Mouse (Mus musculus) thymus, adult 18-20 months (tissue): ENCODE measurements around the gene Xylt1.

ENCODE experiments used
- DNase-seq, 2 experiments: peaks; one replicate each; pipeline ENCODE4 v3.0.0; 2022; ENCODE audit warnings: mixed read lengths in 2 of 2

Gene Xylt1

DNA sequence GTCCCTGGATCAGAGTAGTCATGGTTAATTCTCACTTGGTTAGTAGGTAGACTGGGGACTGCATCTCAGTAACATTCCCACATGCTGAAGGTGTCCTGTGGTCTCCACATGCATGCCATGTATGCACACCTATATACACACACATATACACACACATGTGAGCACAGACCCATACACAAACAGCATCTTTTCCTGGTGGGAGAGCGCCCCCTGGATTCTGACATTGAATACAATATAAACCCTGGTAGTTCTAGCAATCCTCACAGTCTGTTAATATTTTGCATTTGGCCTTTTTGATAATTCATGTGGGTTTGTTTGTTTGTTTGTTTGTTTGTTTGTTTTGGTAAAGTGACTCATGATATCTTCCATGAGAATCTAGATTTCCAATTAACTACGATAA, 242.0 kb downstream of the Xylt1 start:
- peak in 1 of 2 experiments; percentile 27 for DNase-seq

DNA sequence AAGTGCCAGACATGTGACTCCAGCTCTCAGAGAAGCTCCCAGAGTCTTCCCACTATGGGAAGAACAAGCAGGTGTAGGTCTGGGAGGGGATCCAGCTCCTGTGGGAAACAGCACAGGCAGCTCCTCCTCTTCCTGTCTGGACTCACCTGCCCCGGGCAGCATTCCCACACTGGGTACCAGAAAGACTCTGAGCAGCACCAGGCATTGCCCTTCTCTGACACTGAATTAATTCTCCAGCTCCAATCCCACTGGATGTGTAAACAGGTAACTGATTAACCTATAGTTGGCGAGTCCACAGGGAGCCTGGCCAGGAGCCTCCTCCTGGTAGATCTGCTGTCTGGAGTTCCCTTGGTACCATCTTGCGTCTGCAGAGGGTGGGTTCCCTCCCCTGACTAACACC, 248.0 kb downstream of the Xylt1 start:
- DNase-seq, result no peak

DNA sequence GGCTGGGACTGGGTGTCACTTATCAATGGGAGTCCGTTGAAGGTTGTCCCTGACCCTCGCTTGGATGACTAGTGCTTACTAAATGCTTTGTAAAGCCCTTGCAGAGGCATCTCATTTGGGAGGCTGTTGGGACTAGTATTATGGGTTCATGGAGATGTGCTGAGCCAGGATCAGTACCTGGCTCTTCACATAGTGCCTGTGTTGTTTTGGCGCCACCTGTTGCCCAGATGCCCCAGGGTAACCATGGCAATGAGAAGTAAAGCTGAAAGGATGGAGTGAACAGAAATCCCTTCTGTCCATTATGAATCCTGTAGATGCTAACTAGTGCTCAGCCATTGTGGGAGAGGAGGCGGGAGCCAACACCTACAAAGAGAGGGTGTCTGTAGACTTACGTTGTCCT, 249.9 kb downstream of the Xylt1 start:
- DNase-seq, result no peak

DNA sequence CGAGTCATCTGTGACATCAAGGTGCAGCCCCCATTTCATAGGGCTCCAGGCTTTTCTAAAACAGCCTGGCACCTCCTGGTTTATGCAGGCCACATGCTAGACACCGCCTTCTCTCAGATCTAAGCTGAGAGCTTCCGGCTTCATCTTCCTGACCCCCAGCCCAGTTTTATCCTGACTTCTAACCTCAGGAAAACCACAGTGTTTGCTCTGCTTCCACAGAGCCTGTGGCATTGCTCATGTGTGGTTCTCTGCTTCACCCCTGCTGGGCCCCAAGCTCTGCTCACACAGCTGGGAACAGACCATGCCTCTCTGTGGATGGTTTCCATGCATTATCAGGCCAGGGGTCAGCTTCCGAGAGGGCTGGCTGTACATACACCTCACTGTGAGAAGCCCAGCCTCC, 254.8 kb downstream of the Xylt1 start:
- DNase-seq, result no peak

DNA sequence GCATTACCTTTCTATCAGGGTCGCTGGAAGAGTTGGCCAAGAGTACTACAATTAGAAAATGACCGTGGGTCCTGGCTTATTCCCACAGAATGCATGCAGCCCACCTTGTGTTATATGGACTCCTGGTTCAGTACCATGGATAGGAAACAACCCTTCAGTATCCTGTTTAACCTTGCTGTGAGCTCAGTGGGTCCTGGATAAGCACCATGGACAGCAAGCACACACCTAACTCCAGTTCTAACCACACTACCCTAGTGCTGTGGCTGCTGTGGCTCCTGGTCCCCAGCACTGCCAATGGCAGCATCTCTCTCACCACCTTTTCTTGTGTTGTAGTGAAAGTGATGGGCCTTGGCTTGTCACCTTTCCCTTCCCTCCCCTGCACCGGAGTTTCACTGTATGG, 255.9 kb downstream of the Xylt1 start:
- DNase-seq, result no peak

DNA sequence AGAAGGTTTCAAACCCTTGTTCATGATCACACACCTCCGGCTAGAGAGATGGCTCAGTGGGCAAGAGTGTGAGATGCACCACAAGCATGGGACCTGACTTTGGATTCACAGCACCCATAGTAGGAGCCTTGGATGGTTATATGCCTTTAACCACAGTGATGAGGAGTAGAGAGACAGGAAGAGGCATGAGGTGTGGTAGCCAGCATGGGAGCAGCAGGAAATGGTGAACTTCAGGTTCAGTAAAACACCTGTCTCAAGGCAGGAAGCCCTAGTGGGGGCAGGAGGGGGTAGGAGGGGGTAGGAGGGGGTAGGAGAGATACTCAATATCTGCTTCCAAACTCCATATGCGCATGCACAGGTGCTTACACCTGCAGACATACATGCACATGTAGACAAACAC, 257.2 kb downstream of the Xylt1 start:
- no peak for DNase-seq

DNA sequence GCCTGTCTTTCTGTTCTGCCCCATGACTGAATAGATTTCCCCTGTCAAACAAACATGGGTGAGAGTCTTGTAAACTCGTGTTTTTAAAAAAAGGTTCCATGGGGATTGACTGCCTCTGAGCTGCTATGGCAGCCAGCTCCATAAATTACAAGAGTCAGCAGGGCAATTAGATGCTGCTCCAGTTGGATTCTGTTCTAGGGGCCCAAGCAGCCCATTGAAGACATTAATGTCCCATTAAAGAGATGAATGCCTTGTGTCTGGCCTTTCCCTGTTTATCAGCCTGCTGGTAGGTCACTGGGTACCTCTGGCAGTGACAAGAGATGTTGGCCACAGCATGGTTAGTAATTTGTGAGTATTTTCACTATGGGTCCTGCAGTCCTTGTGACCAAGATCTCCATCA, 271.9 kb downstream of the Xylt1 start:
- no peak for DNase-seq

DNA sequence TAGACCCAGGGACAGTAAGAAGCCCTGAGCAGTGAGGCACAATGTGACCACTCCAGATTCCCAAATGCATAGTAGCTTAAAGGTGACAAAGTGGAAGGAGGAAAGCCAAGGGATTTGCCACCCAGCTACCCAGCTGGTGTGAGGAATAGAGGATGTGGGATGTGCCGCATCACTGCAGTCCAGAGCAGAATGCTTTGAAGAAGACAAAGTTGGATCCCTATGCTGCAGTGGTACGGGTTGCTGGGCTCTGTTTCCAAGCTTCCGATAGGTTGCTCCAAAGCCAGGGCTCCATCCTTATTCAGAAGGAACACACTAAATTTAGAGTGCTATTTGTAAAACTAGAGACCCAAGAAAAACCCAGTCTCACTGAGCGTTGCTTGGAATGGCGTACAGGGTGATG, 275.0 kb downstream of the Xylt1 start:
- no peak for DNase-seq

DNA sequence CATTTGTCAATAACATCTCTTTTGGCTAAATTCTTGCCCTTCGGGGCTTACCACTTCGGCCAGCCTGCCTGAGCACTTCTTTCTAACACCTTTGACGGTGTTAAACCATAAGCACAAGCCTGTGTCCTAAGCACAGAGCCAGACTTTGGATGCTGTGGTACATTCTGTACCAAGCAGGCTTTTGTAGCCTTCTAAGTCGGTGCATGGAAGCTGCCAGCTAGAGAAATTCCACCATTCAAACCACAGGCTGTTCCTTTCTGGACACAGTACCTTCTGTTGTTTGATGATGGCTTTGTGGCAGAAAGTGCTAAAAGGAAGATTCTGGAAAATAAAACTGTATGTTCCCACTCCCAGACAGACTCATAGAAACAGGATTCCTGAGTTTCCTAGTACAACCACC, 277.4 kb downstream of the Xylt1 start:
- no peak for DNase-seq

DNA sequence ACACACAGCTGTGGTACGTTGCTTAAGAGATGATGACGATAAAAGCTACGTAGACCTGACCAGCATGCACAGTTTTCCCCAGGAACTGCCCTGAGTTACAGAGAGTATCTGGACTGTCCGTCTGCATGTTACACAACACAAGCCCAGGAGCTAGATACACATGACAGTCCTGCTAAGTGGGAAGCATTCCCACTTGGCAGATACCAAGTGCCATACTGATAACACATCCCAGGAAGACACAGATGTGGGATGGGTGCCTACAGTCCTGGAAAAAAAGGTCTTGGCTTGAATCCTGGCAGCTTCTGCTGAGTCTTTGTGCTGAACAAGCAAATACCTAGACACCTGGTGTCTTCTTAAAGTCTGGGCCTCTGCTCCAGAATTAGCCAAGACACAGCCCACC, 278.0 kb downstream of the Xylt1 start:
- no peak for DNase-seq

DNA sequence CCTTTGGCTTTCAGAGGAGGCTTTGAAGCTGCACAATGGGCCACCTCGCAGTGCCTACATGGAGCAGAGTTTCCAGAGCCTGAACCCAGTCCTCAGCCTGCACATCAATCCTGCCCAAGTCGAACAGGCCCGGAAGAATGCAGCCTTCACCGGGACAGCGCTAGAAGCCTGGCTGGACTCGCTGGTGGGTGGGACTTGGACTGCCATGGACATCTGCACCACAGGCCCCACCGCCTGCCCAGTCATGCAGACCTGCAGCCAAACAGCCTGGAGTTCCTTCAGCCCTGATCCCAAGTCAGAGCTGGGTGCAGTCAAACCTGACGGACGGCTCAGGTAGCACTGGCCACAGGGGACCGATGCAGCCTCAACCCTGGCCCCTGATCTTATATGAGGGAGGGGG, 286.5 kb downstream of the Xylt1 start:
- no peak for DNase-seq

DNA sequence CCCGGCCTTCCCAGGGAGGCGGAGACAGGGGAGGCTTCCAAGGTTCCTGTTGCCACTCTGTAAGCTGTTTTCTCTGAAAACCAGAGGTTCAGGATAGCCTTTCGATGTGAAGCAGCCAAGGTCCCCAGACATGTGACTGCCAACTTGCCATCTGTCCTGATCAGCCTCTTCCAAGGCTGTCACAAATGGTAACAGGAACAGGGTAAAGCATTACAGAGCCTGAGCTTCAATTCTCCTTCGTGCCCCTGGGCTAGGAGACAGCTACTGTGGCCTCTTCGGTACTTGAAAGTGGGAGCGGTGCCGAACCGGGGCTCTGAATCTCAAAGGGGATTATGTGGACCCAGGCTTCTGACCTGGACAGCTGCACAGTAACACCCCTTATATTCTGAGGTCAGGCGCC, 287.4 kb downstream of the Xylt1 start:
- no peak for DNase-seq

DNA sequence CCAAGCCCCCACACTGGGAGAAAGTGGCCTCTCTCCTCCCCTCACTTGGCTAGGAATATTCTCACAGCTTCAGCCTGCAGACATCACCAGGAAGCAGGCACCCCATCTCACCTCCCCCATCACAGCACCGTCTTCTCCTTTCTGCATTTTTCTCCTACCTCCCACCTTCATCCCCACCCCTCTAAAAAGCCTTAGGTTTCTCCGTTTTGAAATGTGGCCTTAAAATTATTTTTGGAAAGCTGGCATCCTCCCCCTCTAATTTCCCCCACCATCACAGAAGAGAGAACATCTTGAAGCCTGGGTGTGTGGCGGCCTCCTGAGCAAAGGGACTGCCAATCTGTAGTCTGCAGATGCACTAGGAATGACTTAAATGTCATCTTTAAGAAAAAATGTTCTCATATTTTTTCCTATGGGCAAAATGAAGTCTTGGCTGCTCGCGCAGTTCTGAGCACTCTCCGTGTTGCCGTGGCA, 291.4 kb downstream of the Xylt1 start:
- no peak for DNase-seq

DNA sequence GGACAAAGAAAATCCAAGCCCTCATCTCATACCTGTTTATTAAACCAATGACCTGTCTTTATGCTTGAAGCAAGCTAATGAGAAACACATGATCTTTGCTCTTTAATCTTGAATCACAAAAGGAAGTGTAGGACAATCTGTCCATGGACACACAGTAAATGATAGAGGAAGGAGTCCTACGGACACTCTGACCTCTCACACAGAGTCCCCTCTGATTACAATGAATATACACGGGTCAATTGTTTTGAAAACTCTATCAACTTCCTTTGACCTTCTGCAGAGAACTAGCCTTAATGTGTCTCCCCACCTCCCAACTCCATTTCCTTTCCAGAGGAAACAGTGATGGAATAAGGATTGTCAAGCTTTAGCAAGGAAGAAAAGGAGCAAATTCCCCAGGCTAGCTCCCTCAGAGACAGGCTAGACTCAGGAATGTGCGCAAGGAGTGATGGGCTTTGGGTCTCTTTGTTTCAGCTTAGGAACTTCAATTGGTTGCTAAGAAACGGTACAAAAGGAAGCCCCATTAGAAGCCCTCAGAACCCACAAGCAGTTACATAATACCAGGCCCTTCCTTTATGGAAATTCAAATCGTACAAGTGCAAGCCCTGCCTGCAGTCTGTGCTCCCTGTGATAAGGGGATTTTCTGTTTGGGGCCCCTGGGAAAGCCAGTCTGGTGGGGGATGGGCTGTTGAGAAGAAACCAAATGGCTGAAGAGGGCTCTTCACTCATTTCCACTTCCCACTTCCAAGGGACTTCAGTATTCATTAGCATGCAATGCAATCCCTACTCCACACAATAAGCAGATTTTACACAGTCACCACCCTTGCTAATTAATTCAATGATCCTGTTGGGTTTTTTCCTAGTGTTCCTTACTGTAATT, 305.6 kb downstream of the Xylt1 start:
- no peak for DNase-seq

DNA sequence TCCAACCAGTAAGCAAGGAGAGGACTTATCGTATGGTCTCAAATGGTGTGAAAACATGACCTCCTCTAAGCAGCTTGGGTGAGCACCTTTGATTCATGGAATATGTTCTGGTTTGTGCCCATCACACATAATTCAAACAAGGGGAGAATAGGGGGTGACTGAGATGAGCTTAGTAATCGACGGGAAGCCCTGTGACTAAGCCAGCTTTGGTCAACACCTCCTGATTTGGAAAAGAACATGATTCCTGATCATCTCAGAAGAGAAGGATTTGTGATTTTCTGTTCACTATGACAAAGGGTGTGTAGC, 306.2 kb downstream of the Xylt1 start:
- no peak for DNase-seq

DNA sequence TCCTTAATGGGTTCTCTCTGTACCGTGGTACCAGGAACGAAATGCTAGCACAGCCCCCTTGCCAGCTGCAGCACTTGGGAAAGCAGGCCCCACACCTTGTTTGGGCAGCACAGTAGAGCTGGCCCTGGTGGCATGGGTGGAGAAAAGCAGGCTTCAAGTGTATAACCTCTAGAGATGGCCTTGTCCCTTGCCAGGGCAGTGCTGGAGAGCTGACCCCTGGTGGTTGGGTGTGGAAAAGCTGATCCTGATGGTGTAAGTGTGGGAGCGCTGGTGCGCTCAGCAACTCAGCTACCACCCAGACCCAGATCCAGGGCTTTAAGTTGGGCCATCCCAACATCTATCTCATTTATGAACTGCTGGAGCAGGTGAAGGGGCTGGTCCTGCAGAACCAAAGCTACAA, 314.8 kb downstream of the Xylt1 start:
- no peak for DNase-seq

DNA sequence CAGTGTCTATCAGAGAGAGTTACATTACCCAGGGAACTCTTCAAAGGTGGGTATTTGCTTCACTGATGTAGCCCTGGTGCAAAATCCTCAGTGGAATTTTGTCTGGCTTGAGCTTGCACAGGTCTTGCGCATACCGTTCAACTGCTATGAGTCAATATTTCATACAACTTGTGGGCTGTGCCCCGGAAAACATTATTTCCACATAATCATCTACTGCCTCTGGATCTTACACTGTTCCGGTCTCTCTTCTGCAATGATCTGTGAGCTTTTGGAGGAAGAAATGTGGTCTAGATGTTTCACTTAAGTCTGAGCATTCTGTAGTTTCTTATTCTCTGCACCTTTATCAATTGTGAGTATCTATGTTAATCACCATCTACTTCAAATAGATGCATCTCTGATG, 316.9 kb downstream of the Xylt1 start:
- DNase-seq, result no peak

DNA sequence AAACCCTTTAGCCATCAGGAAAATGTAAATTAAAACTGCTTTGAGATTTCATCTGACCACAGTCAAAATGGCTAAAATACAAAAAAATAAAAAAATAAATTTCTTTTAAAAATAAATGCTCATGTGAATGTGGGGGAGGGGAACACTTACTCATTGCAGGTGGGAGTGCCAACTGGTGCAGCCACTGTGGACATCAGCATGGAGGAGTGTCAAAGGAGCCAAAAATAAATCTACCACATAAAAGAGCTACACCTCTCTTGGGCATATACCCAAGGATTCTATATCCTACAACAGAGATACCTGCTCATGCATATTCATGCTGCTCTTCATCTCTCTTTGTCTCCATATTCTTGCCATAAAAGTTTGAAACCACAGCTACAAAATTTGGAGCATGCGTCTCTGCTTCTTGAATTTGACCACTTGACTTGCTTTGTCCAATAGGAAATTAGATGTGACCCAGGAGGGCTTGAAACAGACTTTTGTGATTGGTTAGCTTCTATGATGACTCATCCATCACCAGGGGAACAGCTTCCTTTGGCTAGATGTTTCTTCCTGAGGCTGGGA, 317.9 kb downstream of the Xylt1 start:
- no peak for DNase-seq

DNA sequence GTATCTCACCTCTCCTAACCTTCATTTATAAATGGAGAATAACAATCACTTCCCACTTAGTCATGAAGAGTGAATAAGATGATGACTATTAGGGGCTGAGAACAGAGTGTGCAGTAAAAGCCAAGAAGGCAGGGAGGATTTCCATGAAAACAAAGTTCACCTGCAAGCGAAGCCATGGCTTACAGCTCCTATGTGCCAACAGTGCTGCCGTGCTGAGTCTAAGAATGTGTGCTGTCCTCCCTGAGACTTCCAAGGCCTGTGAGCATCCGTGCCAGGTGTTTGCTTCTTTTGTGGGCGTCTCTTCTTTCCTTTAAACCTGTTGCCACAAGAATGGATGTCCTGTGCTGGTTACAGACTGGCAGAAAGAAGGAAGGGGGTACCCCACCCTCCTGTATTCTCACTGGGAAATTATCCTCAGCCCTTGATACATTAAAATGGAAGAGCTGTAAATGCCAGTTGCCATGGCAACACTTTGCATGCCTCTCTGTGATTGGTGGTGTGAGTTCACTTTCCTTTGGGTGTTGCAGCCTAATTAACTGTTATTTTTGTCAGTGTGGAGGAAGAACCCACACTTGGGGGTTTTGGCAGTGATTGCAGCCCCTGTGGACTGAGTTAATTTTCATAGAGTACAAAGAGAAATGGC, 318.7 kb downstream of the Xylt1 start:
- DNase-seq, result no peak

DNA sequence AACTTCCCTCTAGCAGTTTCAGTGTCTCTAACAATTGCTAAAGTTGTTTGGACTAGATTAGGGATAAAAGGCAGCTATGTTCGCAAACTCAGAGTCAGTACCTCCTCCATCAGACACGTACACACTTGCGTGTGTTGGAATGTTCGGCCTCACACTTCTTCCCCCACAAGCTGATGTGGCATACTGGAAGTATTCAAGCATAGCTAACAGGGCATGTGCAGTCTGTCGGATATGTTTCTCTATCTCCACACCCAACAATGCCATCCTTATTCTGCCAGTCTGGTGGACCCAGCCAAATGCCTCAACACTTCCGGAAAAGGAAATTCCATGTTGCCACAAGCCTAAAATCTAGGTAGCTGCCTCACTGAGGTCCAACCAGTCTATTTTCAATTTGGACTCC, 319.3 kb downstream of the Xylt1 start:
- no peak for DNase-seq

DNA sequence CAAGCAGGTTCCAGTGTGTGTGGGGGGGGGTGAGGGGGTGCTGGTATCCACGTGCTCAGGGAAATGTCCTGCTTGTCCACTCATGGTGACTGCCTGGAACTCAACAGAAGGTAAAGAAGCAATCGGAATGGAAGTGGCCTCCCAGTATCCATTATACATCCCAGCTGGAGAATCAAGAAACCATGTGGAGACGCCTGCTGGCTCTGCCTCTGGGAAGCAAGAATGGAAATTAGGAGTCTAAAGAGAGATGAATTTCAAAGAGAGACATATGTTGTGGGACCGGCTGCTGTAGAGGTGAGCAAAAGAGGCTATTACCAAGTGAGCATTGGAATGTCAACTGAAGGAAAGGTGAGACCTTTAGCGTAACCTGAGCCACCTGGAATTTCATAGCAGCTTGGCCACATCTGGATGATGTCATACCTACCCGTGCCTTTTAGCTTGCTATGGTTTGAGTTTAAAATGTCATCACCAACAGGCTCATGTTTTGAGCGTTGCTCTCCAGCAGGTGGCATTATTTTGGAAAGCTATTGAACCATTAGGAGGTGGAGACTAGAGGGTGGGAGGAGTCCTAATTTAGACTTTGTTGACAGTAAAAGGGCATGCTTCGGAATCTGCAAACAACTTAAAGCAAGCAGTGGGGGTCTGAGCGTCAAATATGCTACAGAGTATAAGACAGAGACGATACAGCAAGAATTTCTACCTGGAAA, 329.3 kb downstream of the Xylt1 start:
- no peak for DNase-seq

DNA sequence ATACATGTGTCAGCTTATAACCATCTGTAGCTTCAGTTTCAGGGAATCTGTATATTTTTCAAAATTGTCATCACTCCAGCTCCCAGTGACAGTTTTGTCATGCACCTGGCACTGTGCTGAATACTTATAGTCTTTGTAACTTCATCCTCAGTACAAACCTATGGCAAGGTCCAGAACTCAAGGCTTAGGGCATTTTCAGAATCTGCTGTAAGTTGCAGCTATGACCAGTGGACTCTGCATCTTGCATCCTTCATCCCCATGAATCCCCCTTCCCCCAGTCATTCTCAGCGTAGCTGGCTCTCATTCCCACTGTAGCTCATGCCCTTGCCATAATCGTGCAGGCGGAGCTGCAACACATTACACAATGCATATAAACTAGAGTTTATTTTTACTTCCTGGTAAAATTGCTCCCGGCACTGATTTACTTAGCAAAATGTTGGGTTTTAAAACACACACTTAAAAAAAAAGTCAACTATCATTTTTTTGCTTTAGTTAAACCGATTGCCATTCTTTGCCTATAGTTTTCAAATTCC, 336.2 kb downstream of the Xylt1 start:
- DNase-seq, result no peak

DNA sequence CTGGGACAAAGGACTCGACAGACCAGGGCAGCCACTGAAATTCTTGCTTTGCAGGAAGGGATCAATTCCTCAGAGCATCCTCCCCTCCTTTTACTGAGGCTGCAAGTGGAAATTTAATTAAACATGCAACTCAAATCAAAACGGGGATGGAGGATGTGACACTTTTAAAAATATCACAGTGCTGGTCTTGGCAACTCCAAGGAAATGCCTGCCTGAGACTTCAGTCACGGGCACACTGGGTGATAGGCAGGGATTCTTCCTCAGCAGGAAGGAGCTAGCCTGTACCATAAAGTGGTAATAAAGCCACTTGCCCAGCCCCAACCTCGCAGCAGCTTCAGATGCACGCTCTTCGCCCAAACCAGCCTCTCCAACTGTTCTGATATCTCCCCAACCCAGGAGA, 339.6 kb downstream of the Xylt1 start:
- no peak for DNase-seq
